Mouse (Mus musculus): ENCODE measurements around the gene Tbk1.

Gene Tbk1

DNA sequence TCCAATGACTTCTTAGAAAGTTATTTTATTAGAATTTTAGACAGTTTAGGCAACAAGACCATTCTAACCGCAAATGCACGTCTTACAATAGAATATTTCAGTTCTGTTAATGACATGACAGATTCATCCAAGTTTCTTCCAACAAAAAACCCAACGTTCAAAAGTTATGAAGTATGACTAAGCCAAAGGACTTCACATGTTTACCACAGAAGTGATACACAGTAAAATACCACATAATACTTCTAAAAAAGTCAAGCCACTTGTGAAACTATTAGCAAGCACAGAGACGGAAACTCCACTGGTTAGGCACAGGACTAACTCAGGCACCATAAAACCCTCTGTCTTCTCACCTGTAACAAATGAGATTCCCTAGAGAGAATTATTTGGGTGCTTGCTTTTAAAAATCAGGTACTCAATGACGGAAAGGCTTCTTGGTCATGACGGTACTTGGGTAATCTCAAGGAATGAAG lies 819 bp upstream of the Tbk1 start:
- 52% methylated on average over 6 of the region's 6 CpGs for WGBS

DNA sequence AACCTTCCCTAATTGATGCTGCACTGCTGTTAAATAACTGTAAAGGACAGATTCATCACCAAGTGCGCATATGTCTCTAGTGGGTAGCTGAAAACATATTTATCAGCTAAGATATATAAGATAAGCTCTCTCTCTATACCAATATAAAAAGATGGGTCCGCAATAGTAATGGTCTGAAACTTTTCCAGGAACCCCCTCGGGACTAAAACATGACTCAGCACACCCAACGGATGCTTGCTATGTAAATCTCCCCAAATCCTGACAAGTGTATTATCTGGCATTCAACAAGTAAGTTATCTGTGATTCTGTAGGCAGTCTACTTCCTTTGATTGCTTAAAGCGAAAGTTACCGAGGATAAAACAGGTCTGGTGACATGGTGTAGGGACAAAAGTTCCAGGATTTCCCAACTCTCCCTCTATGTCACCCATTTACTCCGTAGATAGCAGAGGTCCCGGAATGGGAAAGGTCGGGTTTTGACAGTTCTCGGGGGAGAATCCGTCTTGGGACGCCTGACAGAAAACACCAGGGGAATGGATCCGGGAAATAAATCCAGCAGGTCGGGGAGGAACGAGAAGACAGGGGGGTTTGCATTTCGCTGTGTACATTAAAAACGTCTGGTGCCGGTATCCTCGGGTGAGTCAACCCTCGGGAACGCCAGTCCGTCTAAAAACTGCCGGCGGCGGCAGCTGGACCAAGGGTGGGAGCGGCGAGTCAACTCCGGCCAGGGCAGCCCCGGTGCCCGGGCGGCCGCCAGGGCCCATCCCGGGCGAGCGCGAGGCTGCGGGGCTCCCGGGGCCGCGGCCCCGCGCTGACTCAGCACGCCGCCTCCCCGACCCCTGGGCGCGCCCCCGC lies 570 bp downstream of the Tbk1 start:
- WGBS = 2% methylated on average over 44 of the region's 48 CpGs

DNA sequence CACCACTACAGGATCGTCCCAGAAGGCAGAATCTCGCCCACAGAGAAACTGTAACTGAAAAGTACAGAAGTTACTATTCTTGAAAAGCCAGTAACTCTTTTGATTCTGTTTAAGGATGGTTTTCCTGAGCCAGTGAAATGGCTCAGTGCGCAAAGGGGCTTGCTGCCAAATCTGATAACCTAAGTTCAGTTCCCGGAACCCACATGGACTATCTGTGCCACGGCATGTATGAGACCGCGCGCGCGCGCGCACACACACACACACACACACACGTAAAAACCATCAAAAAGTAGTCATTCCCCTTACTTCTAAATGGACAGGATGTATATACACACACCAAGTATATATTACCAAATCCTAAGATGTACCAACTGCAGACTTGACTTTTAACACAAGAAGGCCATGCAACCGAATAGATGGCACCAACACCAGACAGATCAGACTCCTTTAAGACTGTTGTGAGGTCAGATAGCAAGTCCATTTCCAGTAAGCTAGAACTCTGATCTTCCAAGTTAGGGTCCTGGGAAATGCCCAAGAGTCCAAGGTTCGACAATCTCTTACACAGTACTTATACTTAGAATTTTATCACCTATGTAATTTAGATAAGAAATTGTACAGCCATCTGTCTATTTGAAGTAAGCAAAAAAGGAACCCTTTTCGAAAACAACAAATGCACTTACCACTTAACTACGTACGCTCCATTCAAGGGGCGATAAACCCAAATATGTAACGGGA lies 1.4 kb downstream of the Tbk1 start:
- WGBS = 64% methylated on average over 20 of the region's 20 CpGs

- WGBS = 81% methylated on average over 10 of the region's 10 CpGs
Observed at GRCm38 (mm10) chr10:121584033-121584432, 2.6 kb downstream of the Tbk1 start.

GRCm38 (mm10) chr10:121583016-121583415 lies 3.6 kb downstream of the Tbk1 start:
- 85% methylated on average over 12 of the region's 12 CpGs for WGBS

DNA sequence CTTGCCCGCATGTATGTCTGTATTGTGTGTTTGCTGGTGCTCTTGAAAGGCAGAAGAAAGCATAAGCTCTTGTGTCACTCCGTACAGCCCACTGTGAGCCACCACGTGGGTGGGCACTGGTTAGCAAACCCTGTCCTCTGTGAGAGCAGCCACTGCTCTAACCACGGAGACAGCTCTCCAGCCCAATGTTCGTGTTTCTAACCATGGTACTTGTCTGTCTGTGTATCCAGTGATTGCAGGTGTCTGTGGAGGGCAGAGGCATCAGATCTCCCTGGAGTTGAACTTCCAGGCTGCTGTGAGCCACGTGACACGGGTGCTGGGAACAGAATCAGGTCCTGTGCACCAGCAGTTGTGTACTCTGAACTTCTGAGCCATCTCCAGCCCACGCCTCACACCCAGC lies 4.3 kb downstream of the Tbk1 start:
- WGBS = 91% methylated on average over 8 of the region's 8 CpGs

GRCm38 (mm10) chr10:121581405-121581804 lies 5.2 kb downstream of the Tbk1 start:
- WGBS = 64% methylated on average over 6 of the region's 6 CpGs

- 92% methylated on average over 5 of the region's 5 CpGs for WGBS
Observed at GRCm38 (mm10) chr10:121580381-121580780, 6.2 kb downstream of the Tbk1 start.

- WGBS = 76% methylated on average over 9 of the region's 9 CpGs
Observed at GRCm38 (mm10) chr10:121576372-121576771, 10.2 kb downstream of the Tbk1 start.

DNA sequence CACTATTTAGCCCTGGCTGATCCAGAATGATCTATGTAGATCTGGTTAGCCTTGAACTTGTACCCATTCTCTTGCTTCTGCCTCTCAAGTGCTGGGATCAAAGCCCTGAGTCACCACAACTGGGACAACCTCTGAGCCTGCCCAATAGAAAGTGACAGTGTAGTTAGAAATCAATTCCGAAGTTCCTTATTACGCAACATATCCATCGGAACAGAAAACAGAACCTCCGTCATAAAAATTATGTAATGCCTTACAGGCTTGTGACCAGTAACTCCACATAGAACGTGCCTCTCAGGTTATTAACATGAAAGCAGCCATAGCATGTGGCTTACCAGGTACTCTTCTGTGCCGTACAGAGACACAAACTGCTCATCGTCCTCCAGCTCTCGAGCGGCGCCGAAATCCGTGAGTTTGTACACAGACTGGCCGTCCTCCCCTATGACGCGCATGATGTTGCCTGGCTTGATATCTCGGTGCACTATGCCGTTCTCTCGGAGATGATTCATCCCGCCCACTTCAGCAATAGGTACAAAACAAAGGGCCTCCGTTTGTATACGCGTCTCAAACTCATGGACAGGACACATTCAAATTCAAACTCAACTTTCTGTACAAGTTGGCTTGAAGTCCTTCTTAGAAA lies 15.0 kb downstream of the Tbk1 start:
- WGBS = 86% methylated on average over 22 of the region's 22 CpGs

DNA sequence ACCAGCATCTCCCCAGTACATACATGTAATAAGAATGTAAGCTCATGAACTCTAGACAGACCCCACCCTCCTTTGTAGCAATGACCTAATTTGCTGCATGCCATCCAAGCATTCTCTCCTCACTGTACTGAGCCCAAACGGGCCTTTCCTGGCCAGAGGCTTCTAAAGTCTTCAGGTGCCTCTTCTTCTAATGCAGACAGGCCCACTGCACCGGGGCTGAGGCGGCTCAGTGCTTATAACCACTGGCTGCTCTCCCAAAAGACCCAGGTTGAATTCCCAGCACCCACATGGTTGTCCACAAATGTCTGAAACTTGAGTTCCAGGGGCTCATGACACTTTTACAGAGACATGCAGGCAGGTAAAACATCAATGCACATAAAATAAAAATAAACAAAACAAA lies 15.6 kb downstream of the Tbk1 start:
- 86% methylated on average over 3 of the region's 3 CpGs for WGBS

DNA sequence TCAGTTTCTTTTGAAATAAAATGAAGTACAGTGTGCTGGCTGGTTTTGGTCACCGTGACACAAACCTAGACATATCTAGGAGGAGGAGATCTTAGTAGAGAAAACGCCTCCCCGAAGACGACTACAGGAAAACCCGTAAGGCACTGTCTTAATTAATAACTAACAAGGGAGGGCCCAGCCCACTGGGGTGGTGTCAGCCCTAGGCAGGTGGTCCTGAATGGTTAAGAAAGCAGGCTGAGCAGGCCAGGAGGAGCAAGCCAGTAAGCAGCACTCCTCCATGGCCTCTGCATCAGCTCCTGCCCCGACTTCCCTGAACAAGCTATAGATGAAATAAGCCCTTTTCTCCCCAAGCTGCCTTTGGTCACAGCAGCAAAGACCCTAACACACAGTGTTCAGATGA lies 16.8 kb downstream of the Tbk1 start:
- 80% methylated on average over 6 of the region's 6 CpGs for WGBS

GRCm38 (mm10) chr10:121569001-121569589 lies 17.5 kb downstream of the Tbk1 start:
- WGBS = 39% methylated on average over 23 of the region's 23 CpGs

DNA sequence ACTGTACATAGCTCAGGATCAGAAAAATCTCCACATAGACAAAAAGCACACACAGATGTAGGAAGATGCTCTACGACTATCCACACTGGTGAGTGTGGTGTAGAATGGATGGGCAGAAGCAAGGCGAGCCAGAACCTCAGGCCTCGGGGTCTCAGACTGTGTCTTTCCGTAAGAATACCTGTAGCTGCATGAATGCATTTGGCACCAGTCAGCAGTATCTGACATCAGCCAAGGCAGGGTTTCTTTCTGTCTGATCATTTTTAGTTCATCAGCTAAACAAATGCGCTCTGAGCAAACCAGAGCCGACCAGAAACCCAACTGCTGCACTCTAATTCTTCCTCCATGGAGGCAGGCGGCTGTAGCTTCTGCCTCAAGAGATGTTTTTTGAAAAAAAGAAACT lies 18.1 kb downstream of the Tbk1 start:
- WGBS = 78% methylated on average over 7 of the region's 7 CpGs

DNA sequence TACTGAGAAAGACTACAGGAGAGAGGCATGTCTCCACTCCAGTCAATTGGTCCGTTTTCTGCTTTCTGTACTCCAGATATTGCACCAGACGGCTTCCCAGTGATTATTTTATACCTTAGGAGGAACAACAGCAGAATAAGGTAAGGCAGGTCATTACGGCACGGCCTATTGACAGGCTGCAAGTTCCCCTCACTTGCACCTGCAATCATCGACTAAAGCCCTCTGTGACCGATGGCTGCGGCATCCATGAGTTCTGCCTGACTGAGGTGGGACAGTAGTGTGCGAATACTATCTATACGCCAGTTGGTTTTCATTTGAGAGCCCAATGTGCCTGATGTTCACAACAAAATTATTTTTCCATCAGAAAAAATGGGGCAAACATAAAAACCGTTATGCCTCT lies 18.6 kb downstream of the Tbk1 start:
- 97% methylated on average over 10 of the region's 10 CpGs for WGBS

GRCm38 (mm10) chr10:121564447-121564846 lies 22.1 kb downstream of the Tbk1 start:
- WGBS = 50% methylated on average over 8 of the region's 8 CpGs

DNA sequence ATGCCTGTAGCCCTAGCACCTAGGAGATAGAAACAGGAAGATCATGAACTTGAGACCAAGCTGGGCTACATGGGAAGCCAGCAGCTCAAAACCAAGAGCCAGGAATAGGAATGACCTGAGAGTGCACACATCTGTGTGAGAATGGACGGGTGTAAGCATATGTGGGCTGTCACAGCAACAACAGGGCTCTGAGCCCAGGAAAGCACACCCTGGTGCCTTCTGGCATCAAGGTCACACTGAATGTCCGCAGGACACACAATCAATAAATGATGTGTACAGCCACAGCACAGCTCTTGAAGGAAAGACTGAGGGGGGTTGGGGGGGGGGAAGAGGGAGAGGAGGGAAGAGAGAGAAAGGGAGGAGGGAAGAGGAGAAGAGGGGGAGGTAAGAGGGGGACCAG lies 28.4 kb downstream of the Tbk1 start:
- WGBS = 67% methylated on average over 2 of the region's 2 CpGs

DNA sequence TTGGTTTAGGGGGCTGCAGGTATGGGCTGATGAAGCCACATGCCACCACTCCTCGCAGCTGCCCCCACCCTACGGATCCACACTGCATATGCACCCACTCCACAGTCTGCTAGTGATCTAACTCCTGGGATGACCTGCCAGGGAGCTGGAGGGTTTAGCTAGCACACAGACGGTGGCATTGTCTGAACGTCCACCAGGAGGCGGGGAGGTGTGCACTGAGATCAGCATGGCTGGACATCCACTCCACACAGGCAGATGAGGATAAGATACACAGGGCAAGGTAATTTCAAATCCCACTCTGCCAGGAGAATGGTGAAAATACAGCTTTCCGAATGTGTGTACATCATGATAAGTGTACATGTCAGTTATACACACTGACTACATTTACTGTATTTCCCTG lies 30.3 kb downstream of the Tbk1 start:
- 49% methylated on average over 6 of the region's 6 CpGs for WGBS

DNA sequence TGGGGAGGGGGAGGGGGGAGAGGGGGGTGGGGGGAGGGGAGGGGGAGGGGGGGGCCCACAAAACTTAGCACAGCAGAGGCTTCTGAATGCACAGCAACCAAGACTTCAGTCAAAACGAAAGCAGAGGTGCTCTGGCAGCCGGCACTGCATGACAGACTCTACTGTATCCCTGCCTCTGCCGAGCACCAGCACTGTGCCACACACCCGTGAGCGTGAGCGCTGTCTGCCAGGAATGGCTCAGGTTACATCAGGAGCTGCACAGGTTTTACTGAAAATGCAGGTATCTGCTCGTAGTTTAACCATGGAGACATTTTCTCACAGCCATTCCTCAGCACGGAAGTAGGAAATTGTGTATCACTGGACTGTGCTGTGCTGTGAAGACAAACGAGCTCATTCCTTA lies 36.3 kb downstream of the Tbk1 start:
- WGBS = 66% methylated on average over 9 of the region's 9 CpGs

DNA sequence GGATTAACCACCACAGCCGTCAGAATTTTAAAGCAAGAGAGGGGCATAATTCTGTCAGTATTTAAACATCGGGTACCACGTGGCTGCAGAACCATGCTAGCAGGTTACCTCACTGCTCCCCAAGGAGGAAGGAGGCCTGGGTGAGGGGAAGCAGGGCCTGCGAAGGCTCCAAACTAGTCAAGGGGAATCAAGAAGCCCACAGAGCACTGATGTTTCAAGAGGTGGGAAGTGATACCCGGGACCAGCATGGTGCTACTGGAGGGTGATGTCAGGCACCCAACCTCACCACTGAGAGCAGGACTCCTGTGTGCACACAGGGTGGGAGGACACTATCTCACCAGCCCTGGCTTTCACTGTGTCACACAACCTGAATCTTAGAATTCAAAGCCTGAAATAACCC lies 36.9 kb downstream of the Tbk1 start:
- WGBS = 77% methylated on average over 5 of the region's 5 CpGs

- WGBS = 75% methylated on average over 6 of the region's 6 CpGs
Observed at GRCm38 (mm10) chr10:121547162-121547561, 39.4 kb downstream of the Tbk1 start.

DNA sequence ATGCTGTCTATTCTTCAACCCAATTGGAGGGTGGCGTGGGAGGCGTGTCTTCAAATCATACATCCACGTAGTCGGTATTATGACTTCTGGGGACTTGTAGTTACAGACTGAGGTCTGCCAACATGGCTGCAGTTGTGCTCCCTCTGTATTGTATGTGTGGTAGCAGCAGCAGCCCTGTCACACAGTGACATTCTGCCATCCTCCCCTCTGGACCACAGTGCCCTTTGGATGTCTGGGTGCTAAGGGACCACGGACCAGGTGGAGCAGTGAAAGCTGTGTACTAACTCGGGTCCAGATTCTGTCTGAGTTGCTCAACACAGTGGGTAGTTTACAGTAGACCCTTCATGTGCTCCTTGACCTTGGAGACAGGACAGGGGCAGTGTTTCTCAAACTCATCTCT lies 43.0 kb downstream of the Tbk1 start:
- WGBS = 97% methylated on average over 6 of the region's 6 CpGs
